Mouse (Mus musculus) ovary, postnatal 10 days (tissue): ENCODE results near the gene Map3k10.
"Not testable (repeated sequence)": the region's sequence is repeated elsewhere in the genome, so short reads cannot be mapped to it uniquely, and the experiment has no call there.

Experiments
- DNase-seq: peaks from one replicate; pipeline ENCODE4 v3.0.0; 2022; ENCODE audit warnings: low spot score

Gene Map3k10

GRCm38 (mm10) chr7:27654607-27655276 is 19.7 kb downstream of the Map3k10 start:
- no peak for DNase-seq

- DNase-seq, result no peak
Measured at GRCm38 (mm10) chr7:27653681-27654437, 20.5 kb downstream of the Map3k10 start, which contains the start of gene Ttc9b. Ttc9b (plus strand) TSS chr7:27653915.

- peak; percentile 44 for DNase-seq
Measured at GRCm38 (mm10) chr7:27650949-27651348, 23.4 kb downstream of the Map3k10 start.

- DNase-seq, result no peak
Measured at GRCm38 (mm10) chr7:27649723-27650122, 24.7 kb downstream of the Map3k10 start.

DNA sequence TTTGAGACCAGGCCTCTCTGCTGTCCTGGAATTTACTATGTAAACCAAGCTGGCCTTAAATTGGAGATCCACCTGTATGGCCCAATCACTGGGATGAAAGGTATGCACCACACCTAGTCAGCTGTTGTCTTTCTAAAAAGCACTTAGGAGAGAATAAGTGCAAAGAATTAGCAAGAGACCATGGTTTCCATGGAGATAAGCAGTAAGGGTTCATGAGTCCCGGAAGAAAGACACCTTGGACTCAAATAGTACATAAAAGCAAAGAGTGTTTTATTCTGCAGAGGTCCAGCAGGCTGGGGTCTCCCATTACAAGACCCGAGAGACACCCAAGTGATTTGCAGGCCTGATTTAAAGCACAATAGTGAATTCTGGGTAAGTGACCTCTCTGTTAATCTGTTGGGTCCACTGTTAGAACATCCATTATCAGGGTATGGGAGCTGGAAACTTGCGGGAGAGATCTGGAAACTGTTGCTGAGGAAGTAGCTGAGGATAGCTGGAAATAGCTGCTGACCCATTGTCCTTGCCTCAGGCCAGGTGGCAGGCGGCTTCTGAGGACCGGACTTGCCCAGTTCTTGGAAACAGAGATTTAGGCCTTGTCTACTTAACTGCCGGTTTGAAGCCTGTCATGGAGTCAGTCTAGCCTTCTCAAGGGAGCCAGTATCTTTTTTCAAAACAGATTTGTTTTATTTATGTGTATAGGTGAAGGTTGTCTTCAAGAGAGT is 27.0 kb downstream of the Map3k10 start:
- no peak for DNase-seq

DNA sequence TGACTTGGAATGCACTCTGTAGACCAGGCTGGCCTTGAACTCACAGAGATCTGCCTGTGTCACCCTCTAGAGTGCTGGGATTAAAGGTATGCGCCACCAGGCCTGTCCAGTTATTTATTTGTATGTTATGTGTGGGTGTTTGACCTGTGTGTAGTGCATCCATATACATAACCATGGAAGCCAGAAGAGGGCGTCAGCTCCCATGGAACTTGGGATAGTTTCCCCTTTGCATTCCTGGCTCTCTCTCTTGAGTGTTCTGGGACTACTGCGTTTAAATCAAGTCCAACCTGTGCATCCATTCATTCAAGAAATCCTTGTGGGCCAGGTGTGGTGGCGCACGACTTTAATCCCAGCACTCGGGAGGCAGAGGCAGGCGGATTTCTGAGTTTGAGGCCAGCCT is 27.9 kb downstream of the Map3k10 start:
- DNase-seq, result no peak

- DNase-seq, result no peak
Measured at GRCm38 (mm10) chr7:27644471-27644870, 29.9 kb downstream of the Map3k10 start.

DNA sequence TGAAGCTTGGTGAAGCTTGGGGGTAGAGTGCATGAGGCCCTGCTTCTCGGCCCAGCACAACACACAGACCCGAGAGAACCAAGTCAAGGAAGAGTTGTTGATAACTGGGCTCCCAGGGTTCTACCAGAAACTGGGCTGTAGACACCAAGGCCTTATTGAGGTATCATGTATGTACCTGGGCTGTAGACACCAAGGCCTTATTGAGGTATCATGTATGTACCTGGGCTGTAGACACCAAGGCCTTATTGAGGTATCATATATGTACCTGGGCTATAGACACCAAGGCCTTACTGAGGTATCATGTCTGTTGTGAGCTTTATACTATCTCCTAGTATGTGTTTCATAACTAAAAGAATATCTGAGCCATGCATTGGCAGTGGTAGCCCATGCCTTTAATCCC is 39.3 kb downstream of the Map3k10 start:
- not testable (repeated sequence) for DNase-seq

DNA sequence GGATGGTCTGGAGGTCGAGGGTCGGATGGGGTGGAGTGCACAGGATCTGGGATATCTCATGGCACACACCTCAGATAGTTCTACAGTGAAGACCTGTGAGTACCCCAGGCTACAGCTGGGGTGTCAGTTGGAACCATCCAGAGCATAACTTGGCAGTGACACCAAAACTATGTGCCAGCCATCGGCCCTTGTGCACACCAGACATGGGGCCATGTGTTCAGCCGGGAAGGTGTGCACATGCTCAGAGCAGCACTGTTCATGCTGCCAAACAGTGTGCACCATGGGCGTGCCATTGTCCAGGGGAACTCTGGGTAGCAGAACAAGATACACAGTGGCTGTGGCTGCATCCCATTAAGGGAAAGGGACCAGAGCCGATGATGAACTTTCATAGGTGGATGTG is 39.7 kb downstream of the Map3k10 start:
- DNase-seq, result no peak

GRCm38 (mm10) chr7:27633166-27633565 is 41.2 kb downstream of the Map3k10 start:
- DNase-seq, result no peak

DNA sequence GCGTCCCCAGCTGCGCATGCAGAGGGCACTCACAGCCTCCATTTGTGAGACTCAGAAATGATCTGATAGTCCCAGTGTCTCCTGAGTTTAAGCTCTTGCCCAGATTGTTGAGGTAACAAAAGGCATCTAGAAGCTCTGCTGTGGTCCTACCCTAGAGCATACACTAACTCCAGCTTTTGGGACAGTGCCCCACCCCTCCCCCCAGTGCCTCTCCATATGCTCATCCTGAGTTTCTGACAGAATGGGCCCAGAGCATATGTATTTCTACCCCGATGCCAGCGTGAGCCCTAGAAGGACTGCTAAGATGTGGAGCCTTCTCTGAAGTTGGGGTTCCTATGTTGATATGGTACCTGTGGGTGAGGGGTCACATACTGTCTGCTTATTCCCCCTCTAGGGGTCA is 43.0 kb downstream of the Map3k10 start:
- DNase-seq, result no peak

- not testable (repeated sequence) for DNase-seq
Measured at GRCm38 (mm10) chr7:27628816-27629215, 45.6 kb downstream of the Map3k10 start.

DNA sequence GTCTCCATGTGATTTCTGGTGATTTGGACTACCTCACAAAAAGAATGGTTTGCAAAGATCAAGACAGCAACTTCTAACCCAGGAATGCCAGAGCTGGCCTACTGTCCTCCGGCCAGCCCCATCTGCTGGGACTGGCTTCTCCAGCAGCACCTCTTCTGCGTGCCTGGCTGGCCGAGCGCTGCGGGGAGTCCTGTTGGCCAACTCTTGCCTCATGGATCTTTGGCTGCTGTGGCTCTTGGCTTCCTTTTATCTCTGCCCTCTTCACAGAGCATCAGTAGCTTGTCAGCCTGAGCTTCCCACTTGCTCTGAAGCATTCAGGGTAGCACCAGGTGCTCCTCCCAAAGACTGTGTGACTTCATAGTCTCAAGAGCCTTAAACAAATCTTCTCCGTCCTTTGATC is 46.2 kb downstream of the Map3k10 start:
- no peak for DNase-seq

DNA sequence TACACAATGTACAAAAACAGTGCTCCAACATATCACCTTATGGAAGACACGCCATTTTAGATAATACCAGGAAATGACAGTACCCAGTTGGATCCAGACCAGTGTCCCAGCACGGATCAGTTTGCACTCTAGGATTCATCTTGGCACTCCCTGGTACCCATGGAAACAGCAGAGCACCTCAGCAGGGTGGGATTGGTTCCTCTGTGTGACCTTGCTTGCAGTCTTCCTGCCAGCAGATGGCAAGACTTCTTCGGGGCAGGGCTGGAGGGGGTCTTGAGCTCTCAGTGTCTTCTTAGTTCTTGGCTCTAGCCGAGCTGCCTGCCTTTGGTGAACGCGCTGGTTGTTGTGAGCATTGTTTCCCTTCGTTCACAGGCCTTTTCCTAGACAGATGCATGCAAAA is 46.7 kb downstream of the Map3k10 start:
- no peak for DNase-seq

DNA sequence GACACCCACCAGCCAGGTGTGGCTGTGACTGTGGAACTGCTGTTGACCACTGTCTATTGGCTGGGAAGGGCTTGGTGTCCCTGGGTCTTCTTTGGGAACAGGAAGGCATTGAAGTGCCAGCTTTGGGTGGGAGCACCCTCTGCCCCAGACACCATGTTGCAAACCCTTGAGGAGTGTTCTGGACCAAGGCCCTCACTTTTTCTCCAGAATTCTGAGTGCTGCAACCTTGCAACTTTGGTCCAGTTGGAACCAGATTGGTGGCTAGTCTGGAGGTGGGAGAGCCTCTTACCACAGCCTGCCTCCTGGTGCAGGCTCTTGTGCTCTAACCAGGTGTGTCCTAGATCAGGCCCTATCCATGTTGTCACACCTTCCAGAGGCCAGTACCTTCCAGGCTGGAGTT is 49.4 kb downstream of the Map3k10 start:
- no peak for DNase-seq

- no peak for DNase-seq
Measured at GRCm38 (mm10) chr7:27622234-27622633, 52.2 kb downstream of the Map3k10 start.

DNA sequence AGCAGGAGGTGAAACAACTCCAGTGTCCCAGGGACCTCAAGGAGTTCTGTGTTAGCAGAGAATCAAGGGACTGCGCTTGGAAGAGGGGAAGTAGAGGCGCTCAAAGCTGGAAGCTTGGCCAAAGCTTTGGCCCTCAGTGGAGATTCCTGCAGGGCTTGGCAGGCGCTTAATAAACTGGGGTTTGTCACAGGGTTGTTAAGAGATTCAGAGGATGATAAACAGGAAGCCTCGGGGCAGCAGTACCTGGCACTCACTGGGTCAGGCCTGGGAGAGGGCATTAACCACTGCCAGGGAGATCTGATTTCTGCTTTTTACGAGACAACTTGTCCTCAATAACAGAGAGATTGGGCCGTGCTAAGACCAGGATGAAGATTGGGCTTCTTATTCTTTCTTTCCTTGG is 53.4 kb downstream of the Map3k10 start:
- DNase-seq, result no peak

GRCm38 (mm10) chr7:27613751-27614499 is 60.5 kb downstream of the Map3k10 start:
- no peak for DNase-seq

GRCm38 (mm10) chr7:27612940-27613339 is 61.5 kb downstream of the Map3k10 start:
- no peak for DNase-seq

DNA sequence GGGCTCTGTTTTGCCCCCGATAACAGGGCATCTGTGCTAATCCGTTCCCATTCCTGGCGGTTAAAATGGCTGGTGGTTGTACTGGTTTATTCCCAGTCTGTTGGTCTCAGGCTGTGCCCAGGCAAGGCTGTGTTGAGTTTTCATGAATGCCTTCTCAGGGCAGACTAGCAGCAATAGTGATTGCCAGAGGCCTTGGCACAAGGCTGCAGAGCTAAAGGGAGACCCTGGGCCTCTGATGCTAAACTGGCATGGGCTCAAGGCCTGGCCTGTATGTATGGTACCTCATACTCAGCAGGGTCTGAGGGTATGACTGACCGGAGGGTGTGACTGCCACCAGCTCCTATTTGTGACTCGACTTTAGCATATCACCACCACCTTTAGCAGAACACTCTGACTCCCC is 63.5 kb downstream of the Map3k10 start:
- DNase-seq, result no peak

DNA sequence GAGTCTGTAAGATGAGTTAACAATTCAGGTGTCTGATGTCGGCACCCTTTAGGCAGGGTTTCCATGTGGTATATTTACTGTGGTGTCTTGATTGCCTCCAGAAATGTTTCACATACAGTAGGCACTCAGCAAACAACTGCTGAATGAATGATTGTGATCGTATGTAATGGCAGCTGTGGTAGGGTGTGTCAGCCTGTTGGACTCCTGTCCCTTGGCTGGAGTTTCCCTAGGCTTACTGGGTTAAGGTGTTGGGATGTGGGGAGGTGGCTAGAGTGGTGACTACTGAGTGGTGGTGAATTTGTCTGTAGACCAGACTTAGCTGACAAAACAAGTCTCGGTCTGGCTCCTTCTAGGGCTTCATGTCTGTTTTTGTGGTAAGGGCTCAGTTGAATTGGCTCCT is 64.0 kb downstream of the Map3k10 start:
- DNase-seq, result no peak

- DNase-seq, result no peak
Measured at GRCm38 (mm10) chr7:27609688-27610087, 64.7 kb downstream of the Map3k10 start.
